Mouse (Mus musculus): ENCODE results near the gene Pkig. TPM values are rescaled to one million over a fixed set of nuclear protein-coding genes. Genes with fewer than 3 reads are reported as not detected.
A peak's percentile ranks its signal among the peaks of the same experiment; 100 is the strongest.

The Pkig gene
- total and polyA plus RNA-seq, 3 experiments = 79.5 to 160 TPM; not detected in 1

GRCm38 (mm10) chr2:163691846-163692605 lies 33.8 kb downstream of the Pkig start:
- Histone ChIP-seq H3K79me2 (ENCODE audit: control insufficient read depth, insufficient read depth, low read length, poor library complexity) (peaks cover 32% of the 10 kb centered on the region), H3K36me3 (ENCODE audit: control insufficient read depth in 1 of 2, insufficient read depth in 2 of 2, low read length in 2 of 2) (peaks cover 0 to 64% of the 10 kb centered on the region in 2 experiments; a peak in 2 of 4 replicates), H3K27me3 (ENCODE audit: control insufficient read depth in 1 of 2, insufficient read depth in 2 of 2, low read length in 2 of 2) (no peaks in the 10 kb centered on the region), H3K4me3 (ENCODE audit: control insufficient read depth in 1 of 2, insufficient read depth in 1 of 2, low read depth in 2 of 2, low read length in 2 of 2) (peak overlapping the region in 1 of 2 experiments; percentile 34; a peak in 2 of 4 replicates), H3K4me1 (ENCODE audit: control insufficient read depth in 1 of 2, insufficient read depth in 2 of 2, low read length in 2 of 2) (peaks cover 40 to 68% of the 10 kb centered on the region in 2 experiments), H3K27ac (ENCODE audit: control insufficient read depth, low read depth, low read length) (peak overlapping the region; percentile 100), H3K9ac (ENCODE audit: control insufficient read depth, low read depth, low read length, poor library complexity, severe bottlenecking) (peak overlapping the region; percentile 58), H3K9me3 (replicated peaks; ENCODE audit: insufficient read depth, low read length) (no peaks in the 10 kb centered on the region)
- TF ChIP-seq NELFE (IDR thresholded peaks at IDR 0.05; ENCODE audit: low read depth, low read length) (no peak), CHD1 (IDR thresholded peaks at IDR 0.05; ENCODE audit: low read depth, low read length) (0 out of 2 replicates have a peak, but pooled peaks have one; percentile 21), RCOR1 (IDR thresholded peaks at IDR 0.05; ENCODE audit: low read depth, low read length) (0 out of 2 replicates have a peak, but pooled peaks have one; percentile 12), ZMIZ1 (IDR thresholded peaks at IDR 0.05; ENCODE audit: low read depth, low read length) (no peak; the same call in 1 of the 2 replicates), POLR2AphosphoS2 (IDR thresholded peaks at IDR 0.05; ENCODE audit: low read length) (no peak), USF2 (IDR thresholded peaks at IDR 0.05; ENCODE audit: borderline replicate concordance in 1 of 2, insufficient read depth in 1 of 2, low read depth in 1 of 2, low read length in 2 of 2) (no peak), MXI1 (IDR thresholded peaks at IDR 0.05; ENCODE audit: low read depth, low read length) (peak; percentile 31; the same call in 1 of the 2 replicates), ZNF384 (IDR thresholded peaks at IDR 0.05; ENCODE audit: low read depth, low read length) (peak; percentile 56), GATA1 (IDR thresholded peaks at IDR 0.05; ENCODE audit: low read depth, low read length) (peak; percentile 61; the same call in 1 of the 2 replicates), TBP (IDR thresholded peaks at IDR 0.05; ENCODE audit: low read depth, low read length) (peak; percentile 55; the same call in 1 of the 2 replicates), MAFK (IDR thresholded peaks at IDR 0.05; ENCODE audit: borderline replicate concordance, low read depth, low read length) (no peak), CHD2 (IDR thresholded peaks at IDR 0.05; ENCODE audit: low read length) (no peak), ZC3H11A (IDR thresholded peaks at IDR 0.05; ENCODE audit: low read depth, low read length) (no peak), ETS1 (IDR thresholded peaks at IDR 0.05; ENCODE audit: low read depth, low read length) (peak; percentile 71), TCF12 (IDR thresholded peaks at IDR 0.05; ENCODE audit: low read depth, low read length) (peak; percentile 47), KAT2A (conservative IDR thresholded peaks at IDR 0.05; ENCODE audit: low read depth, low read length) (no peak), ZKSCAN1 (IDR thresholded peaks at IDR 0.05; ENCODE audit: low read depth, low read length) (no peak), MAZ (IDR thresholded peaks at IDR 0.05; ENCODE audit: low read depth, low read length) (no peak), MYB (IDR thresholded peaks at IDR 0.05; ENCODE audit: low read depth, low read length) (peak; percentile 44; the same call in 1 of the 2 replicates), EP300 (IDR thresholded peaks at IDR 0.05; ENCODE audit: low read depth in 1 of 2, low read length in 2 of 2) (peak; percentile 34 to 68; a peak in 2 of 4 replicates), CTCF (IDR thresholded peaks at IDR 0.05 in 2 of 3, conservative IDR thresholded peaks at IDR 0.05 in 1 of 3; ENCODE audit: control insufficient read depth in 1 of 3, insufficient read depth in 1 of 3, low read depth in 2 of 3, low read length in 3 of 3, poor library complexity in 1 of 3, severe bottlenecking in 1 of 3) (no peak), NRF1 (IDR thresholded peaks at IDR 0.05; ENCODE audit: insufficient read depth, low read depth, low read length, poor library complexity, severe bottlenecking) (no peak), TAL1 (IDR thresholded peaks at IDR 0.05; ENCODE audit: low read length) (no peak)
- DNase-seq (ENCODE audit: low read depth, low spot score) = peak; percentile 79
